Mouse (Mus musculus): ENCODE measurements around the gene Sytl2.

GRCm38 (mm10) chr7:90284793-90285192, 17.3 kb upstream of the Sytl2 start:
- TF ChIP-seq CTCF (conservative IDR thresholded peaks at IDR 0.05 in 1 of 2, IDR thresholded peaks at IDR 0.05 in 1 of 2; ENCODE audit: low read depth in 2 of 2, low read length in 2 of 2) = no peak
- TF ChIP-seq TCF12 (IDR thresholded peaks at IDR 0.05; ENCODE audit: low read depth, low read length) = no peak
- TF ChIP-seq ELF1 (IDR thresholded peaks at IDR 0.05; ENCODE audit: low read depth, low read length) = no peak
